Mouse (Mus musculus) lung, postnatal 4 days (tissue): ENCODE results near the gene Nrros.
A peak's percentile ranks its signal among the peaks of the same experiment; 100 is the strongest.

Source experiments
- DNase-seq, 2 experiments: peaks; one replicate each; pipeline ENCODE4 v3.0.0; 2021

Gene Nrros

GRCm38 (mm10) chr16:32165281-32165821, at the start of gene Nrros:
Gene Nrros, minus strand, starts transcription at chr16:32165594.
- peak; percentile 70 to 76 for DNase-seq

- DNase-seq = no peak
Measured at GRCm38 (mm10) chr16:32214804-32215576, 49.6 kb upstream of the Nrros start.

GRCm38 (mm10) chr16:32214156-32214555, 48.8 kb upstream of the Nrros start:
- no peak for DNase-seq

GRCm38 (mm10) chr16:32204902-32205301, 39.5 kb upstream of the Nrros start:
- DNase-seq = peak; percentile 37 to 38

GRCm38 (mm10) chr16:32202681-32203080, 37.3 kb upstream of the Nrros start:
- DNase-seq = peak; percentile 70 to 84

GRCm38 (mm10) chr16:32201004-32201325, 35.6 kb upstream of the Nrros start:
- DNase-seq = no peak

GRCm38 (mm10) chr16:32200256-32201003, 35.0 kb upstream of the Nrros start:
- DNase-seq = peak; percentile 67 to 80

- DNase-seq = peak; percentile 54 to 62
Measured at GRCm38 (mm10) chr16:32190011-32190441, 24.6 kb upstream of the Nrros start.

GRCm38 (mm10) chr16:32189109-32189508, 23.7 kb upstream of the Nrros start:
- peak; percentile 68 to 71 for DNase-seq

GRCm38 (mm10) chr16:32186056-32186455, 20.7 kb upstream of the Nrros start:
- DNase-seq = no peak

- DNase-seq = no peak
Measured at GRCm38 (mm10) chr16:32179333-32179901, 14.0 kb upstream of the Nrros start, which contains the start of gene Bex6. Gene Bex6, plus strand, starts transcription at chr16:32179823.

GRCm38 (mm10) chr16:32176896-32177686, 11.7 kb upstream of the Nrros start:
- peak; percentile 59 to 66 for DNase-seq

- no peak for DNase-seq
Measured at GRCm38 (mm10) chr16:32175029-32175428, 9.6 kb upstream of the Nrros start.

- no peak for DNase-seq
Measured at GRCm38 (mm10) chr16:32174340-32175005, 9.1 kb upstream of the Nrros start.

- no peak for DNase-seq
Measured at GRCm38 (mm10) chr16:32173401-32173800, 8.0 kb upstream of the Nrros start.

GRCm38 (mm10) chr16:32171031-32171731, 5.8 kb upstream of the Nrros start:
- DNase-seq = no peak

GRCm38 (mm10) chr16:32167819-32168545, 2.6 kb upstream of the Nrros start:
- DNase-seq = no peak

- peak; percentile 34 to 35 for DNase-seq
Measured at GRCm38 (mm10) chr16:32164396-32165027, 882 bp downstream of the Nrros start.

- no peak for DNase-seq
Measured at GRCm38 (mm10) chr16:32163891-32164290, 1.5 kb downstream of the Nrros start.

- DNase-seq = peak; percentile 47 to 49
Measured at GRCm38 (mm10) chr16:32163392-32163791, 2.0 kb downstream of the Nrros start.
